Mouse (Mus musculus) kidney, embryonic 14.5 days (tissue): Measurements from ENCODE around the gene Ccl5. TPM values are rescaled to one million over a fixed set of nuclear protein-coding genes. Genes with fewer than 3 reads are reported as not detected.

Source experiments
- ATAC-seq: fragments of 200-750 bp; cut with Nextera tagmentation; 2 replicates; pipeline ENCODE4 v1.8.0; 2017; ENCODE audit warnings: moderate number of reproducible peaks, mild to moderate bottlenecking, moderate TSS enrichment, moderate library complexity; ENCODE audit not compliant: low FRiP score, low TSS enrichment
- H3K27ac ChIP-seq: fragments of 300-500 bp; sonication (generic); 2 replicates; pipeline ENCODE4 v1.5.1; 2014; ENCODE audit warnings: low read depth, mild to moderate bottlenecking, low read length, moderate library complexity, mixed read lengths
- H3K27me3 ChIP-seq: fragments of 300-500 bp; sonication (generic); 2 replicates; pipeline ENCODE4 v1.6.1; 2014; ENCODE audit warnings: mild to moderate bottlenecking, low read length; ENCODE audit not compliant: control insufficient read depth, insufficient read depth
- H3K36me3 ChIP-seq: fragments of 300-500 bp; sonication (generic); 2 replicates; pipeline ENCODE4 v1.6.1; 2014; ENCODE audit warnings: low read length, mixed read lengths; ENCODE audit not compliant: control insufficient read depth, insufficient read depth
- H3K4me1 ChIP-seq: fragments of 300-500 bp; sonication (generic); 2 replicates; pipeline ENCODE4 v1.6.1; 2014; ENCODE audit warnings: low read length, mixed read lengths; ENCODE audit not compliant: control insufficient read depth, insufficient read depth
- H3K4me2 ChIP-seq: fragments of 300-500 bp; sonication (generic); replicated peaks from 2 replicates; pipeline ENCODE4 v1.6.1; 2014; ENCODE audit warnings: low read depth, mild to moderate bottlenecking, low read length
- H3K4me3 ChIP-seq: fragments of 300-500 bp; sonication (generic); 2 replicates; pipeline ENCODE4 v1.5.1; 2014; ENCODE audit warnings: mild to moderate bottlenecking, low read length
- H3K9ac ChIP-seq: fragments of 300-500 bp; sonication (generic); 2 replicates; pipeline ENCODE4 v1.6.1; 2014; ENCODE audit warnings: low read depth, mild to moderate bottlenecking, low read length, moderate library complexity
- H3K9me3 ChIP-seq: fragments of 300-500 bp; sonication (generic); 2 replicates; pipeline ENCODE4 v1.6.1; 2016; ENCODE audit warnings: low read length; ENCODE audit not compliant: control insufficient read depth
- WGBS: fragments of 180-500 bp; shearing (Covaris S2); extraction: QIAGEN DNeasy Blood & Tissue Kit; methylation state at CpG from one replicate; pipeline ENCODE4 v1.1.7; 2014; 5-methylcytosine and 5-hydroxymethylcytosine counted together
- polyA plus RNA-seq: library from polyadenylated mRNA; unstranded; fragments of >200 nt; fragmentation: Nextera tagmentation; extraction: Ambion mirVana; gene quantifications from 2 replicates; pipeline ENCODE4 v1.2.1, GENCODE M21; 2014

Gene Ccl5
- polyA plus RNA-seq, 1 experiment from 2014 or later = not detected

DNA sequence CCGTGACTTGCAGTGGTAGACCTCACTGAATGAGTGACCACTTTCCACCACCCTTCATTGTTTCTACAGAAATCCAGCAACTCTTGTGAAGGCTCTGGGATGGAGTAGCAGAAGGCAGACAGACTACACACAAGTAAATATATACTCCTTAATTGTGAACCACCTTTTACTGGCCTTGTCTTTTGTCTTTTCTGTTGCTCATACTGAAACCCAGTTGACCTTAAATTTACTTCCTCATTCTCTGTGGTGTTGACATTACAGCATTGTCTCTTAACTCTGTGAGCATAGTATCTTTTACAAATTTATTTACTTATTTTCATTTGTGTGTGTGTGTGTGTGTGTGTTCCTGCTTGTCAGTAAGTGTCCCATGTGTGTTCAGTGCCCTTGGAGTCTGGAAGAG is 2.9 kb upstream of the Ccl5 start:
- Histone ChIP-seq H3K4me3 (no peak overlapping the region), H3K4me1 (no peaks in the 10 kb centered on the region), H3K4me2 (no peak overlapping the region), H3K27me3 (no peaks in the 10 kb centered on the region), H3K36me3 (no peaks in the 10 kb centered on the region), H3K27ac (no peak overlapping the region), H3K9ac (no peak overlapping the region), H3K9me3 (no peaks in the 10 kb centered on the region)
- no peak for ATAC-seq
- whole genome bisulfite sequencing = 94% methylated on average over 1 of the region's 1 CpGs

DNA sequence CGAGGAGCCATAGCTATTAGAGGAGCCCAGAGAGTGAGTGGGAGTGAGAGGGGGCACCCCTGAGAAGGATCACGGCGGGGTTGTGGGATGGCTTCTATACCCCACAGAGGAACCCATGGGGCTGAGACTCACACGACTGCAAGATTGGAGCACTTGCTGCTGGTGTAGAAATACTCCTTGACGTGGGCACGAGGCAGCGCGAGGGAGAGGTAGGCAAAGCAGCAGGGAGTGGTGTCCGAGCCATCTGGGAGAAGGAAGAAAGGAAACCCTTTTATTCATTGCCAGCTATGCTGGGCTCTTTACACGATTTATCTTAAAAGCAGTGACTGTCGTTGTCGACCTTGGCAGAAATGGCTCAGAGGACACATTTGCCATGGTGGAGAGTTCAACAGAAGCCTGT is 1.3 kb downstream of the Ccl5 start:
- ATAC-seq = no peak
- Histone ChIP-seq H3K36me3 (no peaks in the 10 kb centered on the region), H3K4me2 (no peak overlapping the region), H3K4me3 (no peak overlapping the region), H3K9me3 (no peaks in the 10 kb centered on the region), H3K27me3 (no peaks in the 10 kb centered on the region), H3K4me1 (no peaks in the 10 kb centered on the region), H3K27ac (no peak overlapping the region), H3K9ac (no peak overlapping the region)
- 80% methylated on average over 12 of the region's 12 CpGs for WGBS

DNA sequence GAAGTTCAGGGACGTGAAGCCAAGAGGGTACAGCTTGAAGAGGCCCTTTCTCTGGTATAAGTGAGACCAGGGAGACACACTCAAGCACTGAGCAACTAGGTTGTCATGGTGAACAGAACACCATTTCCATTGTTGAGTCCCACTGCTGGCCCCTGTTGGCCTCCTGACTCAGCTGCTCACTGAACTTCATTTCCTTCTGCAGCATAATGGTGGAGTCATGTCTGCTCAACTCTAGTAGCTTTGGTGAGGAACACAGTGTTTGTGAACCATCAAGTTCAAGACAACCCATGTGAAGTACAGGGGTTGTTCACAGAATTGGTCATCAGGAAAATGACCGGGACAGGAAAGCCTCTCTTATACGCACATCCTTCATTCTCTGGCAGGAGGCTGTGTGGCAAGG is 8.2 kb downstream of the Ccl5 start, which contains the start of gene Heatr9:
Gene Heatr9 (minus strand): TSS at position 101 of the 400 bp plus-strand sequence.
- no peak within 1 kb of the TSS for H3K9ac ChIP-seq
- no peaks in the 10 kb centered on the region for H3K27me3 ChIP-seq
- H3K27ac ChIP-seq = no peak within 1 kb of the TSS
- H3K4me2 ChIP-seq = no peak within 1 kb of the TSS
- H3K4me1 ChIP-seq = no peaks in the 10 kb centered on the region
- WGBS = 93% methylated on average over 3 of the region's 3 CpGs
- no peak for ATAC-seq
- H3K36me3 ChIP-seq = no peaks in the 10 kb centered on the region
- H3K4me3 ChIP-seq = no peak within 1 kb of the TSS
- no peaks in the 10 kb centered on the region for H3K9me3 ChIP-seq

DNA sequence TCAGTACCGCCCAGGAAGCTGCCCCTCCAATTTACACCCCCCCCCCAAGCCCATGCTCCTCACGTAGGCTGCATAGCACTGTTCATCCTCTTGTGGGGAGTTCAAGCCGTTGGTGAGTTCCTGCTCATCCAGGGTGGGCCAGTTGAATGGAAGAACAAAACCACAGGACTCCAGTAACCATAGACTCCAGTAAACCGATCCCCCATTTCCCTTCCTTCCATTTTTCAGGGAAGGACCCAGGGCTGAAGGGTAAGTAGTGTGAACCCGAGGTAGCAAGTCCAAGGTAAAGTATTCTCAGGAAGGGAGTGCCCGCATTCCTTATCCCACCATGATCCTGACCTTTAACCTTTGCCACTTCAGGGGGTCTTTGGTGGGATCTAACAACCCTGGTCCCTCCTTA is 11.9 kb downstream of the Ccl5 start:
- Histone ChIP-seq H3K36me3 (0 out of 2 replicates have a peak, but pooled peaks cover under 1% of the 10 kb centered on the region), H3K9me3 (no peaks in the 10 kb centered on the region), H3K4me2 (no peak overlapping the region), H3K9ac (no peak overlapping the region), H3K27ac (no peak overlapping the region), H3K4me3 (no peak overlapping the region), H3K27me3 (no peaks in the 10 kb centered on the region), H3K4me1 (no peaks in the 10 kb centered on the region)
- 72% methylated on average over 6 of the region's 6 CpGs for WGBS
- no peak for ATAC-seq

DNA sequence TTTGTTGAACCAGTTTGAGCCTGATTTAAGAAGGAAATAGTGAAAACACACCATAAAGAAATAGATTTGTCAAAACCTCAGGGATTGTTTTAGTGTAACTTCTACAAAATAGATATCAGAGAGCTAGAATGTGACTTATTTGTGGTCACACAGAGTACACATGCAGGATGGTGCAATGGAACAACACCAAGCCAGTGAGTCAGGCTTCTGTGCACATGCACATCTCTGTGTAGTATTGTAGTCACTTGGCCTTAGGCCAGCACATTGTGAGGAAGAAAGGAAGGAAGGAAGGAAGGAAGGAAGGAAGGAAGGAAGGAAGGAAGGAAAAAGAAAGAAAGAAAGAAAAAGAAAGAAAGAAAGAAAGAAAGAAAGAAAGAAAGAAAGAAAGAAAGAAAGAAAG is 13.2 kb downstream of the Ccl5 start:
- ATAC-seq = no peak
- Histone ChIP-seq H3K27ac (no peak overlapping the region), H3K4me2 (no peak overlapping the region), H3K36me3 (0 out of 2 replicates have a peak, but pooled peaks cover 2% of the 10 kb centered on the region), H3K27me3 (no peaks in the 10 kb centered on the region), H3K9me3 (no peaks in the 10 kb centered on the region), H3K4me3 (no peak overlapping the region), H3K9ac (no peak overlapping the region), H3K4me1 (no peaks in the 10 kb centered on the region)

DNA sequence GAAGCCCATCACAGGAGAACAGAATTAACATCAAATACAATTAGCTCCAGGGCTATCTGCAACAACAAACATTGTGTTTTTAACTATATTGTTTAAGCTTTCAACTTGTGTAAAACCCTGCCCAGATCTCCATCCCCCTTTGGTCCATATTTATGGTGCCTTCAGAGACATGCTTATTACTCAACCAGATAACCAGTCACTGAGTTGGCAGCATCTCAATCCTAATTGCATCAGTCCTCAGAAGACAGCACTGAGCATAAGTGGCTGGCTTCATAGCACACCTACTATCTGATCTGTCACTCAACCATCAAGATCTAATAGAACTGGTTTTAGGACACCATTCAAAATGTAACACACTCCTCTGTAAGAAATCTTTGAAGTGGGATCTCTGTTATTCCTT is 20.8 kb downstream of the Ccl5 start:
- H3K9ac ChIP-seq = no peak overlapping the region
- H3K4me1 ChIP-seq = no peaks in the 10 kb centered on the region
- H3K27me3 ChIP-seq = no peaks in the 10 kb centered on the region
- no peak overlapping the region for H3K4me2 ChIP-seq
- H3K27ac ChIP-seq = no peak overlapping the region
- ATAC-seq = no peak
- peaks cover 35% of the 10 kb centered on the region for H3K36me3 ChIP-seq
- H3K4me3 ChIP-seq = no peak overlapping the region
- no peaks in the 10 kb centered on the region for H3K9me3 ChIP-seq

DNA sequence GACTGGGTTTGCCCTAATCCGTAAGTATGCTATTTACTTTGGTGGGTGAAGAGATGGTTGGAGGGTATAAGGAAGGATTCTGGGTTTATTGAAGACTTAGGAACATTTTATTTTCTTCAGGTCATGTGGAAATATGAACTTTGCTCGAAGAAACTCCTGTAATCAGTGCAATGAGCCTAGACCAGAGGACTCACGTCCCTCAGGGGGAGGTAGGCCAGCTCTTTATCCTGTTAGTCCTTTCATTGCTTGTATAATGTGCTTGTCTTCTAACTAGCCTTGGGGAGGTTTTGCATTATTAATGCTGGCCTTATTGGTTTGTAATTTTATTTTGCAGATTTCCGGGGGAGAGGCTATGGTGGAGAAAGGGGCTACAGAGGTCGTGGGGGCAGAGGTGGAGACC is 26.0 kb downstream of the Ccl5 start:
- Histone ChIP-seq H3K4me1 (no peaks in the 10 kb centered on the region), H3K27ac (no peak overlapping the region), H3K4me2 (no peak overlapping the region), H3K27me3 (no peaks in the 10 kb centered on the region), H3K36me3 (peaks cover 75% of the 10 kb centered on the region), H3K4me3 (no peak overlapping the region), H3K9me3 (no peaks in the 10 kb centered on the region), H3K9ac (no peak overlapping the region)
- ATAC-seq = no peak
- WGBS = 95% methylated on average over 5 of the region's 5 CpGs

DNA sequence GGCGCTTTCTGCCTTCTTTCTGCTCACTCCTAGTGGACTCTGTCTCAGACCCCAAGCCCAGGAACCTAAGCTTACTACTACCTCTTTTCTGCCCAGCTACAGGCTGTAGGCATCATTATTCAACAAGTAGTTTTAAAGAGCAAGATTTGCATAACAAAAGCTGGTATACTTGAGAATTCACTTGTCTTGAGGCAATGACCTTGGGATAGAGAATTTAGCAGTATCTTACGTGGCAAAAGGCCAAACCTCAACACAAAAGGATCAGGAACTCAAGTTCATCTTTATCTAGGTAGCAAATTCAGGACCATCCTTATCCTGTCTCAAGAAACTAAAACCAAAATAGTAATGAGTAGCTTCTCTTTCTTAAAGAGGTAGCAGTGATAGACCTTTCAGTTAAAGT is 34.7 kb downstream of the Ccl5 start:
- no peak for ATAC-seq
- Histone ChIP-seq H3K4me2 (no peak overlapping the region), H3K27ac (no peak overlapping the region), H3K9me3 (no peaks in the 10 kb centered on the region), H3K9ac (no peak overlapping the region), H3K27me3 (no peaks in the 10 kb centered on the region), H3K4me1 (no peaks in the 10 kb centered on the region), H3K36me3 (peaks cover 44% of the 10 kb centered on the region), H3K4me3 (no peak overlapping the region)
- 91% methylated on average over 2 of the region's 2 CpGs for WGBS

DNA sequence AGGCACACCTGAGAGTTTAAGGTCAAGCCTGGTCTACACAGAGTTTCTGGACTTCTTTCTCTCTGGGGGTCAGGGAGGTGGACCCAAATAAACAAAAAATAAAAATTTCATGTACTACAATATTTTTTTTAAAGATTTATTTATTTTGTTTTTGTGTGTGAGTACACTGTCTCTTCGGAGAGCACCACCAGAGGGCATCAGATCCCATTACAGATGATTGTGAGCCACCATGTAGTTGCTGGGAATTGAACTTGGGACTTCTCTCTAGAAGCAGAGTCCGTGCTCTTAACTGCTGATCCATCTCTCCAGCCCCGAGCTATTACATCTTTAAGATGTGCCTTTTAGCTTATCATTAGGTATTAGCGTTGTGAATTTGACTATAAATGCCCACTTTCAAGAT is 38.8 kb downstream of the Ccl5 start:
- Histone ChIP-seq H3K9me3 (no peaks in the 10 kb centered on the region), H3K27ac (no peak overlapping the region), H3K4me2 (no peak overlapping the region), H3K27me3 (no peaks in the 10 kb centered on the region), H3K4me3 (no peak overlapping the region), H3K4me1 (no peaks in the 10 kb centered on the region), H3K36me3 (peaks cover 42% of the 10 kb centered on the region), H3K9ac (no peak overlapping the region)
- no peak for ATAC-seq
- 92% methylated on average over 4 of the region's 4 CpGs for WGBS
